Mouse (Mus musculus): Measurements from ENCODE around the gene Slc46a3. TPM values are rescaled to one million over a fixed set of nuclear protein-coding genes. Genes with fewer than 3 reads are reported as not detected.
A peak's percentile ranks its signal among the peaks of the same experiment; 100 is the strongest.
"Not testable (repeated sequence)": the region's sequence is repeated elsewhere in the genome, so short reads cannot be mapped to it uniquely, and the experiment has no call there.

Gene Slc46a3
- polyA plus RNA-seq, 1 experiment from 2014 or later, result 3.8 TPM

DNA sequence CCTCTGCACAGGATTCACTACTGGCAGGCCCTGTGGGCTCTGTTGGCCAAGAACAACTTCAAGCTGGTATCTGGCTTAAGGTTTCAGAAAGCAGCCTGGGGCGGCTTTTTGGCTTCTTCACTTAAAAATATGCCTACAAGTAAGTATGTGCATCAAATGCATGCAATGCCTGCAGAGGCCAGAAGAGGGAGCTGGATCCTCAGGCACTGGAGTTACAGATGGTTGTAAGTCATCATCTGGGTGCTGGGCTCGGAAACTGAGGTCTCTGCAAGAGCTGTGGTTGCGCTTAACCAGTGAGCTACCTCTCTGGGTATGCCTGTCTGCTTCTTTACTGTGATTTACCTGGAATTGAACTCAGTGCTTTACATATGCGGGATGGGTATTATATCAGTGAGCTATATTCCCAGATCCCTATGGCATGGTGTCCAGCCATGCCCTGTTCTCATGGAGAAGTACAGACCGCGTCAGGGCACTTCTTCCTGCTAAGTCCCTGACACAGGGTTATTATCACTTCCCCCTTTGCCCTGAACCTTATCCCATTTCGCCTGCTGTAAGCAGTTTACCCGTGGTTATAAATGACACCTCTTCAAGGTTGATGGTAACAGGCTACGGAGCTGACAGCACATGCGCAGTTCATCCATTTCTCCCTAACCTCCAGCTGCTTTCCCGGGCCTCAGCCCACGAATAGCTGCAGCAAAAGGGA, 16.3 kb upstream of the Slc46a3 start:
- Histone ChIP-seq H3K4me1 (peaks cover 10% of the 10 kb centered on the region), H3K9ac (no peak overlapping the region), H3K36me3 (no peaks in the 10 kb centered on the region), H3K4me2 (no peak overlapping the region), H3K27me3 (no peaks in the 10 kb centered on the region), H3K27ac (no peak overlapping the region), H3K4me3 (no peak overlapping the region), H3K9me3 (no peaks in the 10 kb centered on the region)
- WGBS, result 73% methylated on average over 12 of the region's 12 CpGs
- no peak for ATAC-seq (ENCODE audit: borderline replicate concordance, extremely low read depth, low FRiP score, low TSS enrichment)

DNA sequence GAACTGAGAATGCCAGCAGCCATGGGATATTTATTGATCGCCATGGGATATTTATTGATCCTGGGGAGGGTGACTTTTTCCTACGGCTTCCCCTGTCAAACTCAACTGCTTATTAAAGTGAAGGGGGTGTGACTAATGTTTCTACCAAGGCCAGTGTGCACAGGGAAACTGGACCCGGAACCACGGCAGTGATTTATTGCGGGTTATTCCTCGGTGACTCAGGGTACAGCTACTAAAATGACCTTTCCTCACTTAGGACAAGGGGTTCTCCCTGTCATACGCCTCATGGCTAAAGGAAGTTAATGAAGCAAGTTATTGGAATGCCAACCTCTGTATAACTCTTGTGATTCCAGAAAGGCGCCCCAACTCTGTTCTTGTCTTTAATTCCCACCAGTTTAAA, 13.2 kb upstream of the Slc46a3 start:
- no peaks in the 10 kb centered on the region for H3K9me3 ChIP-seq
- 87% methylated on average over 8 of the region's 8 CpGs for WGBS
- ATAC-seq (ENCODE audit: borderline replicate concordance, extremely low read depth, low FRiP score, low TSS enrichment), result no peak
- H3K4me1 ChIP-seq, result peaks cover under 1% of the 10 kb centered on the region; the same call in 1 of the 2 replicates
- H3K4me2 ChIP-seq, result no peak overlapping the region
- H3K9ac ChIP-seq, result no peak overlapping the region
- no peaks in the 10 kb centered on the region for H3K27me3 ChIP-seq
- no peak overlapping the region for H3K4me3 ChIP-seq
- H3K36me3 ChIP-seq, result no peaks in the 10 kb centered on the region
- H3K27ac ChIP-seq, result no peak overlapping the region

GRCm38 (mm10) chr5:147907144-147907543, 12.5 kb upstream of the Slc46a3 start:
- no peaks in the 10 kb centered on the region for H3K27me3 ChIP-seq
- H3K4me3 ChIP-seq, result no peak overlapping the region
- H3K4me1 ChIP-seq, result no peaks in the 10 kb centered on the region
- H3K9me3 ChIP-seq, result no peaks in the 10 kb centered on the region
- ATAC-seq (ENCODE audit: borderline replicate concordance, extremely low read depth, low FRiP score, low TSS enrichment), result no peak
- no peak overlapping the region for H3K4me2 ChIP-seq
- WGBS, result 50% methylated on average over 11 of the region's 11 CpGs
- H3K27ac ChIP-seq, result no peak overlapping the region
- H3K9ac ChIP-seq, result no peak overlapping the region
- H3K36me3 ChIP-seq, result no peaks in the 10 kb centered on the region

GRCm38 (mm10) chr5:147903166-147903565, 8.6 kb upstream of the Slc46a3 start:
- WGBS, result 71% methylated on average over 9 of the region's 9 CpGs

GRCm38 (mm10) chr5:147902008-147902757, 7.6 kb upstream of the Slc46a3 start:
- no peak overlapping the region for H3K4me2 ChIP-seq
- no peak overlapping the region for H3K4me3 ChIP-seq
- H3K27me3 ChIP-seq, result no peaks in the 10 kb centered on the region
- no peaks in the 10 kb centered on the region for H3K9me3 ChIP-seq
- ATAC-seq (ENCODE audit: borderline replicate concordance, extremely low read depth, low FRiP score, low TSS enrichment), result no peak
- H3K4me1 ChIP-seq, result no peaks in the 10 kb centered on the region
- H3K9ac ChIP-seq, result no peak overlapping the region
- H3K27ac ChIP-seq, result no peak overlapping the region
- no peaks in the 10 kb centered on the region for H3K36me3 ChIP-seq
- 63% methylated on average over 15 of the region's 15 CpGs for WGBS

More at GRCm38 (mm10) chr5:147903166-147903565, 8.6 kb upstream of the Slc46a3 start:
- H3K4me2 ChIP-seq, result no peak overlapping the region
- H3K36me3 ChIP-seq, result no peaks in the 10 kb centered on the region
- no peaks in the 10 kb centered on the region for H3K27me3 ChIP-seq
- no peak overlapping the region for H3K9ac ChIP-seq
- no peak overlapping the region for H3K4me3 ChIP-seq
- H3K9me3 ChIP-seq, result no peaks in the 10 kb centered on the region
- H3K4me1 ChIP-seq, result no peaks in the 10 kb centered on the region
- no peak for ATAC-seq (ENCODE audit: borderline replicate concordance, extremely low read depth, low FRiP score, low TSS enrichment)
- no peak overlapping the region for H3K27ac ChIP-seq

DNA sequence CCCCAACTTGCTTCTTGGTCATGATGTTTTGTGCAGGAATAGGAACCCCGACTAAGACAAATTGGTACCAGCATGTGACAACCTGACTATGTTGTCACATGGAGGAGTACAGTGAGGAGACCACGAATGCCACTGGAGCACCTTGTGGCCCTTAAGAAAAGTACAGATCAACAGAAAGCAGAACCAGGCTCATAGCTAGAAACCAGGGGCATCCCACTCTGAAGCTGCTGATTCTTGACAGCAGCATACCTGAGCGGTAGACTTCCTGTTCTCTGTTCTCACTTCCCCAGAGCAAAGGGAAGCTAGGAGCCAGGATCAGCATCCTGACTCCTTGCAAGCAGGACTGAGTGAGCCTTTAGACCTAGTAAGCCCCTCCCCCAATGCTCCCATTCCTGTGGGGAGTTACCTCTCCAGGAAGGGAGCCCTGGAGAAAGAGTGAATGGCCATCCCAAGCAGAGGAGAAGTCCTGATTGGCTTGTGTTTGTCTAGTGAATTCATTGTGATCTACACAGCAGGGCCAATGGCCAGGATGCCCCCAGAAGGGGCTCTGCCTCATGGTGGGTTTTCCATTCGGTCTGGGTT, 4.4 kb upstream of the Slc46a3 start:
- H3K27ac ChIP-seq, result no peak overlapping the region
- no peaks in the 10 kb centered on the region for H3K9me3 ChIP-seq
- no peaks in the 10 kb centered on the region for H3K36me3 ChIP-seq
- ATAC-seq (ENCODE audit: borderline replicate concordance, extremely low read depth, low FRiP score, low TSS enrichment), result no peak
- H3K4me2 ChIP-seq, result no peak overlapping the region
- H3K27me3 ChIP-seq, result no peaks in the 10 kb centered on the region
- WGBS, result 62% methylated on average over 4 of the region's 4 CpGs
- no peak overlapping the region for H3K9ac ChIP-seq
- H3K4me1 ChIP-seq, result peaks cover 8% of the 10 kb centered on the region
- no peak overlapping the region for H3K4me3 ChIP-seq

DNA sequence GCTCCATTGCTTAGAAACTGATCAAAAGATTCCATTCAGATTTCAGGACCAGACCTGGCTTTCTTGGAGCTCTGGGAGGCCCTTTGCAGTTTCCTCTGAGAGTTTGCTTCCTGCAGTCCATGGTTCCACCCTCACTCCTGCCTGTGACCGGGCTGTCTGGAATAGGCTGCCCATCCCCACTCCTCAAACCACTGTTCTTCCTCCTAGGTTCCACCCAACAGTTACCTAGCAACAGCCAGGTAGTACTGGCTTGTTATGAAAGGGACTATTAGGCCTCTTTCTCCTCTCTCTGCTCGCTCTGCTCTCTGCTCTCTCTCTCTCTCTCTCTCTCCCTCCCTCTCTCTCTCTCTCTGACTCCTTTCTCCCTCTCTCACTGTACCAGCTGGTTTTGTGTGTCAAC, 3.6 kb upstream of the Slc46a3 start:
- Histone ChIP-seq H3K4me1 (peaks cover 15% of the 10 kb centered on the region), H3K9me3 (no peaks in the 10 kb centered on the region), H3K27me3 (no peaks in the 10 kb centered on the region), H3K36me3 (no peaks in the 10 kb centered on the region), H3K4me2 (no peak overlapping the region), H3K4me3 (no peak overlapping the region), H3K9ac (no peak overlapping the region), H3K27ac (no peak overlapping the region)
- WGBS, result 43% methylated on average over 2 of the region's 2 CpGs
- ATAC-seq (ENCODE audit: borderline replicate concordance, extremely low read depth, low FRiP score, low TSS enrichment), result no peak

DNA sequence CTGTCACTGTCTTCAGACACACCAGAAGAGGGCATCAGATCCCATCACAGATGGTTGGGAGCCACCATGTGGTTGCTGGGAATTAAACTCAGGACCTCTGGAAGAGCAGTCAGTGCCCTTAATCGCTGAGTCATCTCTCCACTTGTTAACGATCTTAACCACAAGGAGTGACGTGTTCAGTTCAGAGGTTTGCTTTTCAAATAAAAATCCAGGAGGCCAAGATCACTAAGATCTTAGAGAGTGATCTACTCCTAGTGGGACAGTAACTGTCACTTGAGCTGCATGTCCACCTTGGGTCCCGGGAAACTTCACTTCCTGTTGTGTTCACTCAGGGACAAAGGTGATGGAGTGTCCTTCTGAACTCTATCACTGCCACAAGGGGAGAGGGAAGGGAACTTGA, 1.9 kb upstream of the Slc46a3 start:
- not testable (repeated sequence) for H3K9me3 ChIP-seq; H3K9ac ChIP-seq; H3K27me3 ChIP-seq; H3K27ac ChIP-seq; H3K4me2 ChIP-seq; H3K4me3 ChIP-seq; H3K36me3 ChIP-seq; ATAC-seq (ENCODE audit: borderline replicate concordance, extremely low read depth, low FRiP score, low TSS enrichment)
- peaks cover 16% of the 10 kb centered on the region for H3K4me1 ChIP-seq
- 62% methylated on average over 4 of the region's 4 CpGs for WGBS

GRCm38 (mm10) chr5:147895436-147896198, 1.0 kb upstream of the Slc46a3 start:
- WGBS, result 17% methylated on average over 16 of the region's 16 CpGs
- no peak overlapping the region for H3K9ac ChIP-seq
- peak overlapping the region; percentile 90 for H3K4me2 ChIP-seq
- H3K4me3 ChIP-seq, result peak overlapping the region; percentile 66
- H3K4me1 ChIP-seq, result peaks cover 16% of the 10 kb centered on the region
- ATAC-seq (ENCODE audit: borderline replicate concordance, extremely low read depth, low FRiP score, low TSS enrichment), result no peak
- no peaks in the 10 kb centered on the region for H3K27me3 ChIP-seq
- H3K9me3 ChIP-seq, result no peaks in the 10 kb centered on the region
- no peak overlapping the region for H3K27ac ChIP-seq
- no peaks in the 10 kb centered on the region for H3K36me3 ChIP-seq

DNA sequence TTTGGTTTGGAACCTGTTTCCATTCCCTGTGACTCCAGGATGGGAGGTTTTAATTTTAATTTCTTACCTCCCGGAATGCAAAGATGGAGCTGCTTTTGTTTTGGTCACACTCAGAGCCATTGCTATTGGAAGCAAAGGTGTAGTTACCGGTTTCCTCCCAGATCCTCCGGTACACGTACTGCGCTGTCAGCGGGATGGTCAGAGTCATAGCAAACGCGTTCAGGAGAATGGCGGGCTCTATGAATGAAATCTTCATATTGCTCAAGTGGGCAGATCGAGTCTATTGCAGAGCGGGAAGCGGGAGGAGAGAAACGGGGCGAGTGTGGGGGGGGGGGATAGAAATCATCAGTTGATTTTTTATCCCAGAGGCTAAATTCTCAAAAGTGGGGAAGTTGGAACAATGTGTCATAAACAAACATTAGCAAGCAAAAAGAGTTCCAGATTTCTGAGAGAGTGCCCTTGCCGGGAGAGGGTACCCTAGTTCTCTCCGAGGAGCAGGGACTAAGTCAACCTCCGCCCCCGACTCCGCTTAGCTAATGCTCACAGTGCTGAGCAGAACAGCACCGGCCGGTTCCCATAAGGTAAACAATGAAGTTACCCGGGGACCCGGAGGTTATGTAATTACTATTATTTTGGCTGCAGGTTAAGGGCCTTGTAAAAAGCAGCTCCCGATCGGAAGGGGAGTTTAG, 705 bp downstream of the Slc46a3 start:
- Histone ChIP-seq H3K4me1 (peaks cover 16% of the 10 kb centered on the region), H3K36me3 (no peaks in the 10 kb centered on the region), H3K9me3 (no peaks in the 10 kb centered on the region), H3K9ac (peak overlapping the region; percentile 53), H3K4me2 (peak overlapping the region; percentile 90), H3K27me3 (no peaks in the 10 kb centered on the region), H3K4me3 (peak overlapping the region; percentile 66), H3K27ac (peak overlapping the region; percentile 47; the same call in 1 of the 2 replicates)
- peak; percentile 20 for ATAC-seq (ENCODE audit: borderline replicate concordance, extremely low read depth, low FRiP score, low TSS enrichment)
- 2% methylated on average over 25 of the region's 25 CpGs for WGBS

DNA sequence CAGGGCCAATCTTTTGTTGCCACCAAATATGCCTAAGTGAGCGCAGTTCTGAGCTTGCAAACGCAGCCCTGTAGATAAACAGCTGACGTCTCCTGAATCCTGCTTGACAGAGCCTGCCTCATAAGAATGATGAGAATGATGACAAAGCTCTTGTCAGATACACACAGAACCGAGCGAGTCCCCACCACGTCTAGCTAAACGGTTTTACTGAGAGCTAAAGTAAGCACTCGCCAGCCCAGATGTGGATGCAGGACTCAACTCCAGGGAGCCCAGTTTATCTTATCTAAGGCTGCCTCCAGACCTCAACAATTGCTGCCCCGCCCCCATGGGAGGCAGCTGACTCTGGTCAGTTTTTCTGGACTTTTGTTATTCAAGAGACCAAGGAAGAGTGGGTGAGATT, 1.5 kb downstream of the Slc46a3 start:
- 19% methylated on average over 9 of the region's 9 CpGs for WGBS
- Histone ChIP-seq H3K9me3 (no peaks in the 10 kb centered on the region), H3K9ac (no peak overlapping the region), H3K4me1 (peaks cover 16% of the 10 kb centered on the region), H3K27ac (no peak overlapping the region), H3K4me3 (no peak overlapping the region), H3K4me2 (peak overlapping the region; percentile 90), H3K36me3 (no peaks in the 10 kb centered on the region), H3K27me3 (no peaks in the 10 kb centered on the region)
- ATAC-seq (ENCODE audit: borderline replicate concordance, extremely low read depth, low FRiP score, low TSS enrichment), result no peak
